Mouse (Mus musculus): ENCODE results near the gene Rpl6.
A peak's percentile ranks its signal among the peaks of the same experiment; 100 is the strongest.
"Not testable (repeated sequence)": the region's sequence is repeated elsewhere in the genome, so short reads cannot be mapped to it uniquely, and the experiment has no call there.

The Rpl6 gene

DNA sequence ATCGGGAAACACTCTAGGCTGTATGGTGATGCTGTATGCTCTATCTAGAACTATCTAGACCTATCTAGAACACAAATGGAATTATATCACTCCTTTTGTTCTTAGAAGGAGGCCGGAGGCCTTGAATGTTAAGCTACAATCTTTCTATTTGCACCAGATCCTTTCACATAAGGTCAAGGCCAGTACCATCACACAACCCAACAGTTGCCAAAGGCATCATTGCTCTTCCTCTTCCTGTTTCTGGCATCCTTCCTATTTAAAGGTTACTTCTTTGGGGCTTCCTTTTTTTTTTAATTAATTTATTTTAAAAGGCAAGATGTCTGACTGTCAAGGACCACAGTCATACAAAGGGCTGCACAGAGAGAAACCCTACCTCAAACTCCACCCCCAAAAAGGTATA, 6.9 kb upstream of the Rpl6 start:
- no peak for DNase-seq

DNA sequence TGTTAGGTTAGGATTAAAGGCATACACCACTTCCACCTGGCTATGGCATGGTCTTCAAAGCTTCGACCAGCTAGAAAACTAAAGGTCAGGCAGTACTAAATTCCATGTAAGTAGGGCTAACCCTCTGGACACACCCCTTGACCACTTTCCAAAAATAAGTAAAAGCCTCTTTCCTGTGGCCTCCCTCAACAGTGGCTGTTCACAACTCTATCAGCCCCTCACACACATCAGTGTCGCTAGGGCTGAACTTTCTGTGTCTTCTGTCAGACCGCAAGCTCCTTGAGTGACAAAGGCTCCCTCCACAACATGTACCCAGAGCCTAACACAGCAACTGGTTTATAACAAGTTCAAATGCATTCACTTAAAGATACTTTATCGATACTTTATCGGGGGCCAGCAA, 5.9 kb upstream of the Rpl6 start:
- DNase-seq, result no peak

DNA sequence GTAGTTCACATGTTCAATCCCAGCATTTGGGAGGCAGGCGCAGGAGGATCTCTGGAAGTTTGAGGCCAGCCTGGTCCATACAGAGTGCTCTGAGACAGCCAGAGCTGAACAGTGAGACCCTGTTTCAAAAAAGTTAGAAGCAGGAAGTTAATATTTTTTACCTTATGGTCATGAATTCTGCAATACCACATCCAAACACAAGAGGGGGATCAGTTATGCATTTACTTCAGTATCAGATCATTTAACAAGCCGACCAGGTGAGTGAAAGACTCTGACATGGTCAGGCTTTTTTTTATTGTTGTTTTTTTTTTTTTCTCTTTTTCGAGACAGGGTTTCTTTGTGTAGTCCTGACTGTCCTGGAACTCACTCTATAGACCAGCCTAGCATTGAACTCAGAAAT, 2.5 kb upstream of the Rpl6 start:
- no peak for DNase-seq

- no peak for DNase-seq
These were observed 1.8 kb upstream of the Rpl6 start for GRCm38 (mm10) chr5:121202467-121202866.

- not testable (repeated sequence) for DNase-seq
These were observed 1.4 kb downstream of the Rpl6 start for GRCm38 (mm10) chr5:121205537-121206130.

DNA sequence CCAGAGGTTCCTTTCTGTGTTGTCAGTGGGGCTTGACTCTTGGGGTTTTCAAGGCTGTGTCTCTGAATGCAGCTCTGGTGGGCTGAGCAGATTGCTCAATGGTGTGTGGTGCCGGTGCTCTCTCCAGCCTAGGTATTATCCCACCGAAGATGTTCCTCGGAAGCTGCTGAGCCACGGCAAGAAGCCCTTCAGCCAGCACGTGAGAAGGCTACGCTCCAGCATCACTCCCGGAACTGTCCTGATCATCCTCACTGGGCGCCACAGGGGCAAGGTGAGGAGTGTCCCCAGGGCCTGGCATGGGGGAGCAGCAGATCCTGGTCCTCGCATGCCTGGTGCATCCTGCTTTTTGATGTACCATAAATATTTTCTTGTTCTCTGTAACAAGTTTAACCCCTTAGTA, 2.3 kb downstream of the Rpl6 start:
- no peak for DNase-seq

- DNase-seq, result no peak
These were observed 2.7 kb downstream of the Rpl6 start for GRCm38 (mm10) chr5:121206984-121207383.

DNA sequence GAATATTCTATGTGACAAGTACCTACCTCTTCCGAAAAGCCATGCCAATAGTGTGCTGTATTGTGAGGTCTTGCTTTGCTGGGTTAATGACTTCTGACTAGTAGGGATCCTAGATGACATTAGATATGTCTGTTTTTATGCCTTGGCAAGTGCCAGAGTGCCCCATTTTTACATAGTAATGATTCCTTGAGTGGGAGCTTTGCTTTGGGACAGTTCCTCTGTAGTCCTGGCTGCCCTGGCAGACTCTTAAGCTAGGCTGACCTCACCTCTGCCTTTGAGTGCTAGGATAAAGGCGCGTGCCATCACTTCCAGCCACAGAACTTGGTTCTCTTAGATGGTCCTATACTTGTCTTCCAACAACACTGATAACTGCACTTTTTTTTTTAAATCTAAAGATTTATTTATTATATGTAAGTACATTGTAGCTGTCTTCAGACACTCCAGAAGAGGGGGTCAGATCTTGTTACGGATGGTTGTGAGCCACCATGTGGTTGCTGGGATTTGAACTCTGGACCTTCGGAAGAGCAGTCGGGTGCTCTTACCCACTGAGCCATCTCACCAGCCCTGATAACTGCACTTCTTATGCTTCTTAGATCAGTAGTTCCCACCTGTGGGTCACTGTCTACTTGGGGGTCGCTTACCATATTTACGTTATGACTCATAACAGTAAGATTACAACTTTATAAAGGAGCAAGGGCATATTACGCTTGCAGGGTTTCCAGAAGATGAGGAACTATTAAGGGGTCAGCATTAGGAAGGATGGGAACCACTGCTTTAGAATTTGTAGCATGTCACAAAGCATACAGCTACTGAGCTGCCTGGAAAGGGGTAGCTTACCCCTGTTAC, 5.7 kb downstream of the Rpl6 start:
- DNase-seq, result no peak

DNA sequence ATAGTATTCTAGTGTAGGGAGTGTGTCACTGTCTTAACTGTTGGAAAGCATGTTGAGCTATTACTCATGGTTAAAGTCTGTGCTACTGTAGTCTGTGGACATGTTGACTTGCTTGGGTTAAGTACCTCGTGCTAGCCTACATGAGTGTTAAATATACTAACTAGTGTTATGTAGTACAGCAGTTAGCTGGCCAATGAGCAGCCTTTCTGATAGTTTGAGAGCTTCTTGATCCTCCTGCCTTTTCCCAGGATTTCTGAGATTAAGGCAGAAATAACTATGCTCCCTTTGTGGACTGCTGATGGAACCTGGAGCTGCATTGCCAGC, 6.3 kb downstream of the Rpl6 start:
- no peak for DNase-seq

DNA sequence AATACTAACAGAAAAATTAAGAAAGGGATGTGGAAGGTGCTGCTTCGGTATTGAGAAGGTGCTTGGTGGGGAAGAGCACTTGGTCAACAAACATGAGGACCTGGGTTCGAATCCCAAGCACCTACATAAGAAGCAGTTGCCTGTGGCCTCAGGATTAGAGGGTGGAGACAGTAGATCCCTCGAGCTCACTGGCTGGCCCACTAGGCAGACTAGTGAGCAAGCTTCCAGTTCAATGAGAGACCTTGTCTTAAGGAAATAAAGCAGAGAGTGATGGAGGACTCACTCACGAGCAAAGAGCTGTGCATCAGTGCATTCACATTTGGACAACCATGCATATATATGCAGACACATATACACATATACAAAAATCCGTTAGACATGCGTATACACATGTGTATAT, 7.8 kb downstream of the Rpl6 start:
- no peak for DNase-seq

DNA sequence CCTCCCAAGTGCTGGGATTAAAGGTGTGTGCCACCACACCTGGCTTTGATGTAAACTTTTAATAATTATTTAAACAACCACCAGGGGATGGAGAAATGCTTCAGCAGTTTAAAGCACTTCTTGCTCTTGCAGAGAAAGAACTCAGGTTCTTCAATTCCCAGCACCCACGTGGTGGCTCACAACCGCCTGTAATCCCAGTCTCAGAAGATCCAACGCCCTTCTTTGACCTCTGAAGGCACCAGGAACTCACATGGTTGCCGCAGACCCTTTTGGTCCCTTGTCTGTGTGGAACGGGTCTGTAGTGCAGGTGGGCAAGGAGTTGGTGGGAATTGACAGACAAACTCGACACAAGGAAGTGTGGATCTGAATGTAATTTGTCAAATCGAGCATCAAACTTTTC, 10.4 kb downstream of the Rpl6 start:
- DNase-seq, result no peak

DNA sequence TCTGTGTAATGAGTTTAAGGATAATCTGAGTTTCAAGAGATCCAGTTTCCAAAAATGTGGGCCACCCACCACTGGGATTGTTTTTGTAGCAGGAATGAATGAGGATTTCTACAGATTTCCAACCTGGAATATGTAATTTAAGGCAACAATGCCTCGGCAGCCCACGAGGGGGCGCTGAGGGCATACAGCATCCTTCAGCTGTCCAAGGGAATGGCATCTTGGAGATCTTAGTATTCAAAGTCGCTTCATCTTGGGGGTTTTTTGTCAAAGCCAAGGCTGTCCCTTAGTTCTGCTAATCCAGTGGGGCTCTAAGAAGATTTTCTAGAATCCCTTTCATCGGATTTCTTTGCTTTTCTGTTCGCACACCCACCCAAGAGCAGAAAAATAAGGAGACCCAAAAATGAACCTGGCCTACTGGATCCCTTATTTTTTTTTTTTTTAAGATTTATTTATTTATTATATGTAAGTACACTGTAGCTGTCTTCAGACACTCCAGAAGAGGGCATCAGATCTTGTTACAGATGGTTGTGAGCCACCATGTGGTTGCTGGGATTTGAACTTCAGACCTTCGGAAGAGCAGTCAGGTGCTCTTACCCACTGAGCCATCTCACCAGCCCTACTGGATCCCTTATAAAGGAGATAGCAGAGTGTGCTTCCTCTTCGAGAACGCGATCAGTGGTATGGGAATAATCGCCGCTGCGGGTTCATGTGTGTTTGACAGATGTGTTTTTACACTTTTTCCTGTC, 11.3 kb downstream of the Rpl6 start:
- no peak for DNase-seq

DNA sequence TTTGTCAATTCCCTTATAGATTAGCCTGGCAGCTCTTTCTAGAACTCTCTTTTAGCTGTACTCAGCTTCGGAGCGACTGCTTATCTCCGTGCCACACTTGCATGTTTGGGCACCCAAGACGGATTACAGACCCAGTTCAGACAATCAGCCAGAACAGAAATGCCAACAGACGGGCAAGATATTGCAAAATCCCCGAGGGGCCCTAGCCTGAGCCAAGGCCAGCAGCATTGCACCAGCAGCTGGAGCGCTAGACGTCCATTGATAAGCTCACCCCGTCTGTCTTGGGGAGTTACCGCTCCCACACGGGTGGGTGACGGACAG, 11.8 kb downstream of the Rpl6 start:
- DNase-seq, result no peak

GRCm38 (mm10) chr5:121216584-121217312, 12.5 kb downstream of the Rpl6 start:
- not testable (repeated sequence) for DNase-seq

DNA sequence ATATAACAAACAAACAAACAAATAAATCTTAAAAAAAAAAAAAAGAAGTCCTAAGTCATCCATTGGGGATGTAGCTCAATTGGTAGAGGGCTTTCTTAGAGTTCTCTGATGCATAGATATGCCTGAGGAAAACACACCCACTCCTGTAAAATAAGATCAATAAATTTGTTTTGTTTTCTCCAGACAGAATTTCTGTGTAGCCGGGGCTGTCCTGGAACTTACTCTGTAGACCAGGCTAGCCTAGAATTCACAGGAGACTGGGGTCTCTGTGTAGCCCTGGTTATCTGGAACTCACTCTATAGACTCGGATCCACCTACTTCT, 13.0 kb downstream of the Rpl6 start:
- no peak for DNase-seq

- no peak for DNase-seq
These were observed 14.9 kb downstream of the Rpl6 start for GRCm38 (mm10) chr5:121219190-121219589.

GRCm38 (mm10) chr5:121219980-121220731, 15.9 kb downstream of the Rpl6 start, which contains the start of gene Hectd4:
Gene Hectd4, plus strand, starts transcription at chr5:121220219.
- DNase-seq, result peak; percentile 91 to 95

GRCm38 (mm10) chr5:121220732-121221301, 16.5 kb downstream of the Rpl6 start:
- peak; percentile 46 to 51 for DNase-seq

GRCm38 (mm10) chr5:121221328-121221850, 17.1 kb downstream of the Rpl6 start:
- DNase-seq, result no peak

- not testable (repeated sequence) for DNase-seq
These were observed 19.7 kb downstream of the Rpl6 start for GRCm38 (mm10) chr5:121224020-121224419.

GRCm38 (mm10) chr5:121224856-121225255, 20.6 kb downstream of the Rpl6 start:
- DNase-seq, result no peak

DNA sequence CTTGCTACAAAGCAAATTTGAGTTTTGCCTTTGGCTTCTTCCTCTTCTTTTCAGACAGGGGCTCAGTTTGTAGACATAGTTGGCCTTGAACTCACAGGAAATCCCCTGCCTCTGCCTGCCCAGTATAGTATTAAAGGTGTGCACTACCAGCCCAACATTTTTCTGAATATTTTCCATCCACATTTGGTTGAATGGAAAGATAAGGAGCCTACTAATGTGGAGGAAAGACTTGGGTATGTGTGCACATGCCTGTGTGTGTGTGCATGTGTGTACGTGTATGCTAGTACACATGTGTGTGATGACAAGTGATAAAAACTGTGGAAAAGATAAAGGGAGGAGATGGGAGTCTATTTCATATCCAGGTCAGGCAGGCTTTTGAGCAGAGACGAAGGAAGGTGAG, 21.6 kb downstream of the Rpl6 start:
- DNase-seq, result no peak
